Mouse (Mus musculus): ENCODE results near the gene Cenpo.

Cenpo gene

DNA sequence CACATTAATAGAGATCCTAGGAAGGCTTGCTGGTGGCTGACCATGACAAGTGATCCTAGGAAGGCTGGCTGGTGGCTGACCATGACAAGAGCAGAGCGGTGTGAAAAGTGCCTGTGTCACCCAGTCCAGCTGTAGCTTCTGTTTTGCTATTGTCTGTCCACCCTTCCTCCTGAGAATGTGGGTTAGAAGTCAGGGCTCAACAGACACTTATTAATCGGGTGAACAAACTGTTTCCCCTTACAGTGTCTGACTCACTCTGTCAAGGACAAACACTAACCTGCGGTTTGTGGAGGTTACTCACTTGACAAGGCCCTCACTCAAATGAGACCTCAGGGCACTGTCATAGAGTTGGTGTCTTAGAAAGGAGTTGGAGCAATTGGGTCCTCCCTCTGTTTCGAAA is 35.4 kb downstream of the Cenpo start:
- DNase-seq = no peak

GRCm38 (mm10) chr12:4194643-4195042 is 39.5 kb downstream of the Cenpo start:
- DNase-seq = no peak

DNA sequence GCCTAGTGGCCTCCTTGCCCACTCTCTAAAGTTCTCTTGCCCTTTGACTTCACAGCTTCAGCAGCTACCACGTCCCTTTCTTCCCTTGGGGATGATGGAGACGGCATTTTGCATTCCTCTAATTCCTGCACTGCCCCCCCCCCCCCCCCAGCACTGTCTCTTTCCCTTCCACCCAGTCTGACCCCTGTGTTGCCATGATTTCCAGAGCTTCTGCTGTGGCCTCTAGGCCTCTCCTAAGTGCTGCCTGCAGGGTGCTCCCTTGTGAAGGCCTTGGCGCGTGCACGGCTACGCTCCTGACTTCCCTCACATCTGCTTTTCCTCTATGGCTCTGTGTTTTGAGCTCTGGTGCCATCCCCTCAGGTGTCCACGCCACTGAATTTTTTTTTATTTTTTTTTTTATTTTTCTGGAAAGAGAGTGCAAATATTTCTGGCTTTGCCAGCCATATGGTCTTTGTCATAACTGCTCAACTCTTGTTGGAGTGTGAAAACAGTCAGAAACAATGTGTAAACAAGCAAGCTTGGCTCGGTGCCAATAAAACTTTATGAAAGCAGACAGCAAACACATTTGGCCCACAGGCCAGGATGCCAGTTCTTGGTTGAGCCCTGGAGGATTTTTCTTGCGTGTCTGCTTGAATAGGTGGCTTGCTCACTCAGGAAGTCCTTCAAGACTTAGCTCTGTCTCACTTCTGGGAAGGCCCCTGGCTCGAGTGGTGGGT is 40.9 kb downstream of the Cenpo start:
- DNase-seq = peak; percentile 35

DNA sequence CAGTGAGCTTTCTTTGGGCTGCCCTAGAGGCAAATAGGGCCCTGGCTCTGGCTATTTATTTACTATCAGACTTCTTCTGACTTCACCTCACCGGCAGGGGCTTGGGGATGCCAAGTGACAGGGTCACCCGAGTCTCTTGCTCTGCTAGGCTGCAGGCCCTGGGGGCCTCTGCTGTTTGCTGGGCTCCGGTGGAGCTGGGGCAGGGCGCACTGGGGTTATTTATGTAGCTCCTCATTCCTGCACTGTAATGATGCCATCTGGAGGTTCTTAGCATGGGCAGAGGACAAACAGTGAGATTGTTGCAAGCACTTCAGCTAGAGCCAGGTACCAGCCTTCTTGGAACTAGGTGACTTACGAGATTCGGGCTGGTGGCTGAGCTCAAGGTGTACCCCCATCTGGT is 41.6 kb downstream of the Cenpo start:
- DNase-seq = peak; percentile 36

DNA sequence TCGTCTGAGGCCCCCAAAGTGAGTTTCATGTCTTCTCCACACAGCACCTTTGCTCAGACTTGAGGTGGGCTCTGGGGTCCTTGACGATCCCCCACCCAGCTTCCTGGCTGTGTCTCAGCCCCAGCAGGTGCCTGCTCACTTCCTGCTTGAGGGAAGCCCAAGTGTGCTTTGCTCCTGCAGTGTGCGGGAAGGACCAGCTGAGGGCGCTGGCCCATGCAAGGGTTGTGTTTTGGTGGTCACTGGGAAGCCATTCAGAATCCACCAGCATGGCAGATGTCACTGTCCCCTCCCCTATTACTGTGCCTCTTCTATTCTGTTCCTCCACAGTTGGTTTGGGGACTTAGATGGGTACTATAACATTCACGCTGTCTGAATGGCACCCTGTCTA is 45.0 kb downstream of the Cenpo start:
- DNase-seq = peak; percentile 65

DNA sequence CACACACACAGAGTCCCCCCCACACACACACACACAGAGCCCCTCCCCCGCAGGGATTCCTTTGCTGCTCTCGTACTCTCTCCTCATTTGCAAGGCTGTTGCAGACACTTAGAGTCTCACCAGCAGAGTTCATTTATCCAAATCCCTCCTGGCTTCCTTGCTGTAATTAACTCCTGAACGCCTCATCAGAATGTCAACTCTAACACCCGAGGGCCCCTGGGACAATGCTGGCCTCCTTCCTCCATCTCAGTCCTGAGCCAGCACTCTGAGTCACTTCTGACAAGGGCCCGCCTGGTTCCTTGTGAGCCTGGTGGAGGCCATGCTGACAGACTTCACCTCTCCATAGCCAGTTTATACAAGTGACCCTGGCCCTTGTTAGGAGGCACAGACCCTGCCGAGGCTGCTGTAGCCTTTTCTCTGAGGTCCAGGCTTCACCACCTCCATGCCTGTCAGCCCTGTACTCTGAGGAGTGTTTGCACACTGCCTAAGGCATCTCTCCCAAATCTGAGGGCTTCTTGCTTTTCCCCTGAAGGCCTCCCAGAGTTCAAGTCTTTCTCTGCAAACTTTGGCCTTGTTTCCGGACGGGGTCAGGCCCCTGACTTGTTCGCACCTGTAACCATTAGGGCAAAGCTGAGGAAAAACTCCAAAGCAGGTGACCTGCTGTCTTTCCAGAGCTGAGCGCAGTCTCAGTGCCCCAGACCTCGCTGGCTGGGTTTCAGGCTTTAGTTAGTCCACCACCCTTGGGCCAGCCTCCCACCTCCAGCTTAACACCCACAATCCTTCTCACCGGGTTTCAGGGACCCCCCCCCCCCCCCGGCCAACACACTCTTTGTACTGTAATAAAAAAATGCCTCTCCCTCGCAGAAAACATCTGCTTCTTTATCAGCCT is 45.7 kb downstream of the Cenpo start:
- peak; percentile 71 for DNase-seq

- no peak for DNase-seq
Measured at GRCm38 (mm10) chr12:4184648-4185047, 49.4 kb downstream of the Cenpo start.

DNA sequence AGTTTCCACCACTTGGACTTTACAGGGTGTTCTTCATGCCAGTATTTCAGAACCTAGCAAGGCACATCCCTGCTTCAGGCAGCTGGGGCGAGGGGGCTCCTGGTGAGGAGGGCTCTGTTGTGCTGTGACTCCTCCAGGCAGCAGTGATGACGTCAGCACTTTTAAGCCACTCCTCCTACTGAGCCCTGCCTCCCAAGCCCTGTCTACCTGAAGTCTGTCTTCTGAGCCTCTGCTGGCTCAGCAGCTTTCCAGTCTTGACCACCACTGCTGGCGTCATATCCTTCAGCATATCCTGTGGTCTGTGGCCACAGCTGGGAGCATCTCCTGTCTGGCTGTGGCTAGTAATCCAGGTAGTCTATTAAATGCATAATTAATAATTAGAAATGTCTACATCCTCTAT is 53.6 kb downstream of the Cenpo start:
- DNase-seq = no peak

DNA sequence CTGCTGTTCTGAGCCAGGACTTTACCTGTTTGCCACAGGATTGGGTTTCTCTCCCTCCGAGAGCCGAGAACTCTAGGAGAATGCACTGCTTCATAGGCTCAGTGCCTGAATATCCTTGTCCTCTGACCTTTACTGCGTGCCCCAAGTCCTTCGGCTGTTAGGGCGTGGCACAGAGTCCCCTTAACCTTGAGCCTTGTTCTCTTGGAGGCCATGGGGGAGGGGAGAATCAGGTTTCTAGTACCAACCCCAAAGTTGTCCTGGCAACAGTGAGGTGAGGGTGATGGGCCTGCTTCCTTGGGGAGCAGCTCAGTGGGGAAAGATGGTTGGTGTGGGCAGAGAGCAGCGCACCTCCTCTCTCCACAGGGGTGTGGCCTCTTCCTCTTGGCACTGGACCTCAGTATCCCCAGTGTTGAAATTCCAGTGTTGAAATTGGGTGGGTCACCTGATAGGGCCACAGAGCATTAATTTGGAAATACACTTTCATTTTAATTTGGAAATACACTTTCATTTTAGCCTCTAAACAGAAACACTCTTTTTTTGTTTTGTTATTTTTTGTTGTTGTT is 54.3 kb downstream of the Cenpo start:
- DNase-seq = no peak

- DNase-seq = peak; percentile 72
Measured at GRCm38 (mm10) chr12:4178839-4179238, 55.3 kb downstream of the Cenpo start.

DNA sequence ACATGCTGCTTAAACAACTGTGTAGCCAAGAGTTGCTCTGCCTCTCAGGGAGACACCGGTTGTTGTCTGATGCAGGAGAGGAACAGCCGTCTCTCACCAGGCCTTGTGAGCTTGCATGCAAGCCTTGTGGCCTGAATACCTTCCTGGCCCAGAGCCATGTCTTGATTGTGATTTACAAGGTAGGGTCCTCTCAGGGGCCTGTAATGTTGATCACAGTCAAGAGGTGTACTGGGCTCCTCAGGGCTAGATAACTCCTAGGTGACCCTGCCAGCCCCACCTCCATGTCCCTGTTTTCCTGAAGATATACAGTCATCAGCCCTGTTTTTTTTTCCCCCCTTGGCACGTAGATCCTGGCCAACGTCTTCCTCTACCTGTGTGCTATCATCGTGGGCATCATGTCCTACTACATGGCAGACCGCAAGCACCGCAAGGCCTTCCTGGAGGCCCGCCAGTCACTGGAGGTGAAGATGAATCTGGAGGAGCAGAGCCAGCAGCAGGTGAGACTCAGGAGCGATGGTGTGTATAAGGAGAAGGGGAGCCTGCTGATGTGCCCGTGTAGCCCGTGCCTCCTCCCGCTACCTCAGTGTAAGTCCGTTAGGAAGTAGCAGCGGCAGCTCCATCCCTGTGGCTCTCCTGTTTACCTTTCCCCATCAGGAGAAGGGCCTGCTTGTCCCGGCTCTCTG is 60.8 kb downstream of the Cenpo start:
- DNase-seq = no peak

- DNase-seq = no peak
Measured at GRCm38 (mm10) chr12:4169622-4170021, 64.5 kb downstream of the Cenpo start.

DNA sequence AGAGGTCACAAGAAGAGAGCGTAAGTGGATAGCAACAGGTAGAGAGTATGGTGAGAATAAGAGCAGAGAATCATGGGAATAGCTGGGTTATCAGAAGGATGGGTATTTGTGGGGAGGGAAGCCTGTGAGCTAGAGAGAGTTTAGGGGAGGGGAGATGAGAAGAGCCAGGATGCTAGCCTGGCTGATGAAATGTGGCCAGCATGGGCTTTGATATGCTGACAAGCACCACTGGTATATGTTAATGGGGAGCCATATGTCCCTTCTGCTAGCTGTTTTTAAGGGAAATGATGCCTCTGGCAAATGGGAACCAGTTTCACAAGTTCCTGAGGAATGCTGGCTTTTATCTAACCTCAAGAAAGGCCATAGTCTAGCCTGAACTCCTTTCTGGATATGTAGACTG is 65.0 kb downstream of the Cenpo start:
- no peak for DNase-seq

DNA sequence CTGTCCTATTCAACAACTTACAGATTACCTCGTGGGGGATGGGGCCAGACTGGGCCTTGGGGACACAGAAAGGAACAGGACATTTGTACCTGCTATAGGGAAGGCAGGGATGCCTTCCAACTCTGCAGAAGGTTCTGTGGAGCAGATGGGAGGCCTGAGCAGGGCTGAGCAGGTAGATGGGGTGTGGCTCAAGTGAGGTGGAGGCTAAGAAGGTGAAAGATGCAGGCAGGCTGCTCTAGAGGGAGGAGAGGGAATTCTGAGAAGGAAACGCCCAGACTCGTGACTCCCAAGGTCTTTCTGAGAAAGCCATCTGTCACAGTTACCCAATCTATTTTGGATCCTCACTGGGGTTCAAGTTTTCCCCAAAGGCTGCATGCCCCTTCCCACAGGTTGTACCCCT is 67.1 kb downstream of the Cenpo start:
- DNase-seq = no peak

GRCm38 (mm10) chr12:4162886-4163285 is 71.2 kb downstream of the Cenpo start:
- DNase-seq = no peak

- peak; percentile 24 for DNase-seq
Measured at GRCm38 (mm10) chr12:4160322-4160721, 73.8 kb downstream of the Cenpo start.

- no peak for DNase-seq
Measured at GRCm38 (mm10) chr12:4158868-4159632, 75.0 kb downstream of the Cenpo start.

- no peak for DNase-seq
Measured at GRCm38 (mm10) chr12:4158179-4158578, 75.9 kb downstream of the Cenpo start.

- no peak for DNase-seq
Measured at GRCm38 (mm10) chr12:4157466-4157865, 76.6 kb downstream of the Cenpo start.

DNA sequence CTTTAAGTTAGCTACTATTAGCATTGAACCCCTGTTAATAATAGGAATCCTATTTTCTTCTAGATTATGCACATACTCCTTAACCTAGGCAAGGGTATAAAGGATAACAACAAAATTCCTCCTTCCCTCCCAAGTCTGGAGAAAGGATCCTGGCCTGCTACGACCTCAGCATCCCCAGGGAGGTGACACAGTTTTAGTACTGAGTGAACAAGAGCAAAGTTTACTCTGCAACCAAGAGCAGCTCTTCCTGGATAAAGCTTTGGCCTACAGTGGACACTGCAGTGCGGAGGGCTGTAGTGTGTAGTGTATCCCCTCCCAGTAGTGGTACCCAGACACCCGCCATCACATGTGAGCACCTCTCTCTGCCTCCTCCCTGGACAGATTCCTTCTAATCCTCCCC is 82.1 kb downstream of the Cenpo start:
- DNase-seq = no peak

- no peak for DNase-seq
Measured at GRCm38 (mm10) chr12:4150936-4151335, 83.2 kb downstream of the Cenpo start.

Measured in retina, postnatal 1 day (tissue).